Mouse (Mus musculus) adrenal gland, postnatal 25 days (tissue): ENCODE measurements around the gene Timd4. TPM values are rescaled to one million over a fixed set of nuclear protein-coding genes. Genes with fewer than 3 reads are reported as not detected.

Source experiments
- DNase-seq: peaks from one replicate; pipeline ENCODE4 v3.0.0; 2021; ENCODE audit warnings: mixed read lengths
- long read RNA-seq: library from polyadenylated mRNA; stranded (forward); transcript quantifications from one replicate; pipeline ENCODE4 v2.0.0, GENCODE M21; 2021
- total RNA-seq: library from RNA; stranded (reverse); gene quantifications from 2 replicates; pipeline ENCODE4 v1.2.3, GENCODE M21; 2021

The Timd4 gene
- total RNA-seq, result 0.27 TPM in 1 of 2 replicates, not detected in the other
- long read RNA-seq, partial matches to known transcripts, result 0 of 2 reads
- long read RNA-seq, other reads (novel, unspliced or antisense), result 1 of 2 reads

- DNase-seq, result no peak
Observed at GRCm38 (mm10) chr11:46810511-46810910, at the start of gene Timd4. Timd4 (plus strand) TSS chr11:46810800.

DNA sequence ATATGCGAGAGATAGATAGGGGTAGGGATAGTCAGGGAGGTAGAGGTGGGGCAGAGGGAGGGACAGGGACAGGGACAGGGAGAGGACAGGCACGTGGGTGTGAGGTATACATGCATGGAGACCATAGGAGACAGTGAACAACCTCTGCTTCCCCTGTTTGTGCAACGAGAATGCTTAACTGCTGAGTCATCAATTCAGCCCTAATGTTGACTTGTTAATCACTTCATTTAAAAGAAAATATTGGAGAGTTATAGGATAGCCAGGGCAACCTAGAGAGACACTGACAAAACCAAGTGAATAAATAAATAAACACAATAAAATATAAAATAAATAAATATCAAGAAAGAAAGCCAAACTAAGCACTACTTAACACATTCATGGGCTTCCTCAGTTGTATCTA is 33.7 kb upstream of the Timd4 start:
- no peak for DNase-seq

- no peak for DNase-seq
Observed at GRCm38 (mm10) chr11:46779811-46780210, 30.8 kb upstream of the Timd4 start.

DNA sequence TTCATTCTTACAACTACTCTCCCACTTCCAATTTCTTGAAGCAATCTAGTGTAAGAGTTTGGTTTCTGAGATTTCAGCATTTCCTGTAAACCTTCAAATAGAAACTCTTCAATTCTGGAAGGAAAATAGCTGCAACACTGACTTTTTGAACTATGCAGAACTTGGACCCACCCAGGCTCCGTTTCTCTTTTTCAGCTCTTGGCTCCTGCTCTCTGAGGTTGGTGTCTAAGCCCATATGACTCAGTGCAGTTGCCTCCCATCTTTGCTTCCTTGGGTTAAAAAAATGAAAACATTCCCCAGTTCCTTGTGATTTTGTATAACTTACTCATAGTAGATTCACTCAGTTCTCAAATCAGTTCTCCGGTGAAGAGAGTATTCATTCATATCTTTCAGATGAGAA is 6.2 kb upstream of the Timd4 start:
- no peak for DNase-seq

- no peak for DNase-seq
Observed at GRCm38 (mm10) chr11:46817692-46818091, 7.1 kb downstream of the Timd4 start.

DNA sequence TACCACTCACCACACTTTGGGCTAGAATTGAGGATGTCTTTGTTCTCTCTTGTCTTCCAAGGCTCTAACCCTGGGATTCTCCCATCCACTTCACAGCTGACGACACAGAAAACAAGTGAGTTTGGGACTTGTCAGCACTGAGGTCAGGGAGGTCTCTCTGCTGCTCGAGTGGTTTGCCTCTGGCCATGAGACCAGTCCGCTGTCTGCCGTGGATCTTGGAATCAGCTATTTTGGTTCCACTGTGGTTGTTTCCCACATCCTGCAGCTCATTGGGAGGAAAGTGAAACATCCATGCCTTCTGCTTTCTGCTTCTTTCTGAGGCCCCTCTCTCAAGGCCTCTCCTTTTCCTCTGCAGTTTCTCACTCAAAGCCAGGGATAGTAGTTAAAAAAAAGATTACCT is 9.3 kb downstream of the Timd4 start:
- DNase-seq, result no peak

DNA sequence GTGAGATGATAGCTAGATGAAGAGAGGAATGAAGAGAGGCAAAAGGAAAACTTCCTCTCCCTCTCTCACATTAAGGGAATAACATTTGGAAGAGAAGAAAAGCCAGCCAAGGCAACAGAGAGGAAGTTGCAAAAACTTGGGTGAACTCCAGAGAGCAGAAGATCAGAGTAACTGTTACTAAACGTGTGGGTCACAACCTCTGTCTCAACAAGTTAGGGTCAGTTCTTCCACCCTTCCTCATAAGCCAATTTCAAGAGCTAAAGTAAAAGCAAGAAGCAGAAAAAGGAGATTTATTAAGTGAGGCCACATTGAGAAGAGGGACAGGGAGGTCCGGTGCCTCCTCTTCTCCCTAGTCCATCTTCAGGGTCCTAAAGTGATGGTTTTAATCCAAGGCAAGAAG is 19.7 kb downstream of the Timd4 start:
- no peak for DNase-seq

GRCm38 (mm10) chr11:46835080-46835479 is 24.5 kb downstream of the Timd4 start:
- DNase-seq, result no peak

- DNase-seq, result no peak
Observed at GRCm38 (mm10) chr11:46842015-46842726, 31.6 kb downstream of the Timd4 start.

- no peak for DNase-seq
Observed at GRCm38 (mm10) chr11:46846661-46847060, 36.1 kb downstream of the Timd4 start.

- no peak for DNase-seq
Observed at GRCm38 (mm10) chr11:46847827-46848220, 37.2 kb downstream of the Timd4 start.

DNA sequence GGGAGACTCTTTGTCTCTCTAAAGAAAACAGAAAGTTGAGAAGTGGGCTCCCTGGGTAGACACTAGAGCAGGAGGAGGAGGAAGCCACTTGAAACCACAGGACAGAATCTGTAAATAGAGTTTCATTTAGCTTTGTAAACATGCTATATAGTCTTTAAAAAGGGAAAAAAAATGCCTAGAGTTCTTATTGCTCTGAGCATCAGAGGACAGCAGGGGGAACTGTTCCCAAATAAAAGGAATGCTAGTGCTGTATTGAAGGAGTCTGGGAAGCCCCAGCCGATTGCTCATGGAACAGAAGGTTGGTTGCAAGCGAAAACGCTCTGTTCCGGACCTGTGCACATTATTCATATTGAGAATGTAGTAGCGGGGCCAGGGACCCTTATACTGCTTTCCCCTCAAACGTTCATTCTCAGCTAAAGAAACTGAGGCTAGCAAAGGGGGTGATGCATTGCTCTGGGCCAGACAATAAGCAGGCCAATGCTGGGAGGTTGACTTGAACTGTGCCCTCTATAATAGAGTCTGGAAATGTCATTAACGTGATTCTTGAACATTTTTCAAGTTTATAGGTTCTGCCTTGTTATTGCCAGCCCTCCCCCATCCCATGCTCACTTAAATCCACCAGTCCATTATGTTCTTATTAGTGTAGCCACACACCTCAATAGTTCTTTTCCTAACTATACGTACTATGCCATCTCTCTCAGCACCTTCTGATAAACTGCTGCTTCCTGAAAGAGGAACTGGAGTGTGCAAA is 37.8 kb downstream of the Timd4 start:
- DNase-seq, result no peak

DNA sequence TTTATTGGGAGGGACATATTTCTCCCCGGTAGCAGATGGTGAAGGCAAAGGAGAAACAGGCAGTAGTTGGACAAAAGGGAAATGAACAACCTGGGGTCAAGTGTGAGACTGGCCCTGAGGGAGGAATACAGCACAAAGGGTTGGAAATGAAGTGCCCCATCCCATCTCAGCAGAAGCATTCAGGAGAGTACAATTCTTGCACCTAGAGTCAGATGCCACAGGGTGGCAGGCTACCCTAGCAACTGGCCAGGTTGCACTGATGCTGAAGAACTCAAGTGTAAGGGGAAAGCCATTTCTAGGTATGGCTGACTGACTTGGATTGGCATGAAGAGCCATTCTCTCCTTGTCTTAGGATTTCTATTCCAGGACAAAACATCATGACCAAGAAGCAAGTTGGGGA is 54.2 kb downstream of the Timd4 start:
- peak; percentile 12 for DNase-seq

DNA sequence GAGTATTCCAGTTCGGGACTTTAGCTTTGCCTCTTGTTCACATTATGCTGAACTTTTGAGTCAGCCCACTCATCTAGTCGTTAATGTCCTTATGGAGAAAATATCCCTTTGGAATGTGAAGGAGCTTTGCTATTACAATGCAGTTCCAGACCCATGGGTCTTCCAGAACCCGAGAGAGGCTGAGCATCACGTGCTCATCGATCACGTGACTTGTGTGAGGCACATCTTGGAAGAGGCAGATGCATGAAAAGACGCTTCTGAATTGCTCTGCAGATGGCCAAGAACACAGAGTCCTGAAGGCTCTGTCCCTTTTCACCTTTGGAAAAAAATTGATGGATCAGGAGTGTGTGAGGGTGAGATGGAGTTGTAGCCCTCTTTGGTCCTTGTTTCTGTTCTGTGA is 58.0 kb downstream of the Timd4 start:
- no peak for DNase-seq

DNA sequence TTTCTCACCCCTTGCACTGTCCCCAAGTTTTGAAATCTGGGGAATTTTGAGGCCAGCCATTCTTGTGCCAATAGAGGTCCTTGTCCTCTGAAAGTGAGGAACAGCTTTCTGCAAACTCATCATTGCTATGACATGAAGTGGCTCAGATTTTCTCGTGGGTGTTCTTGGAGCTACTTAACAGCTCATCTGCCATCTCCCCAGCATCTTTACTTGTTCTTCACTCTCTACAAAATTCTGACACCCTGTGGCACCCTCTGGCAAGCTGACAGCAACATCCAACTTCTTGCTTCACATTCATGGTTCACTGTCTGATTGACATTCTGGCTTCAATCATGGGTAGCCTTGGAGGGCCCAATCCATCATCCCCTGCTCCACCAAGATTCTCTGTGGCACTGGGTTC is 65.2 kb downstream of the Timd4 start:
- no peak for DNase-seq

DNA sequence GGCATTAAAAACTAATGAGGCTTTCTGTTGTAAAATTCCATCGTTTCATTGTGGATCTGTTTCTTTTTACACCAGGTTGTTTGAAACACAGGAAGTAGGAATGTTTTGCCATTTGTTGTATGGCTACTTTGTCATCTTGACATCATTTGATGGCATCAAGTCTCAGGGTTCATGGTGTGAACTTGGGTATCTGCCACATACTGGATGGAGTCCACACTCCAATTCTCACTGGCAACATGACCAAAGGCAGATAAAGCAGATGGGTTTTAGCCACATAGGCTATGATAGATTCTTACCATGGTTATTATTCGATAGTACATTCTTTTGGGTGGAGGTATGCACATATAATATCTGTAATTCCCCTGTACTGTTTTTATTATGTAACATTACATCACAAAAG is 71.9 kb downstream of the Timd4 start:
- DNase-seq, result no peak

DNA sequence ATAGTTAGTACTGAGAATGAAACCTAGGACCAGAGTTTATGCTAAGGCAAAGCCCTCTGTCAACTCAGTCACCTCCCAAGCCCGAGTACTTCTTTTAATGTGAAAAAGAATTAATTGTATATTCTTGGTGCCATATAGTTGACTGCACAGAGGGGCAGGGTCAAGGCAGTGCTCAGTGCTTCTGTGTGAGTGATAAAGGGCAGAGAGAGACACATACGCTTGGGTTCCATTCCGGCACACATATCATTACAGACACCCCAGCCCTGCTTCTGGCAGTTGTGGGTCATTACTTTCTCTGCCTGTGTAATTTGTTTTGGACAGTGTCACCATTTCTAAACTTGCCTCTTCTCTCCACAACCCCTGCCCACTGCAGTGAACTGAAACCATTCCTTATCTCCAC is 78.5 kb downstream of the Timd4 start:
- no peak for DNase-seq

Other genes with a start within 250 kb of the Timd4 start
- not detected in 2 replicates for gene BC053393, start 239.3 kb upstream of the Timd4 start, total RNA-seq
- not detected in 2 replicates for gene Dppa1, start 181.5 kb upstream of the Timd4 start, total RNA-seq
- 0.71 TPM in 1 of 2 replicates, not detected in the other for gene Timd2, start 103.7 kb upstream of the Timd4 start, total RNA-seq
- not detected in 2 replicates for gene Havcr1, start 75.7 kb upstream of the Timd4 start, total RNA-seq